Mouse (Mus musculus): ENCODE results near the gene Atp11c. TPM values are rescaled to one million over a fixed set of nuclear protein-coding genes. Genes with fewer than 3 reads are reported as not detected.

The Atp11c gene
- total and polyA plus RNA-seq, 3 experiments = 10.6 to 12.9 TPM; not detected in 1

DNA sequence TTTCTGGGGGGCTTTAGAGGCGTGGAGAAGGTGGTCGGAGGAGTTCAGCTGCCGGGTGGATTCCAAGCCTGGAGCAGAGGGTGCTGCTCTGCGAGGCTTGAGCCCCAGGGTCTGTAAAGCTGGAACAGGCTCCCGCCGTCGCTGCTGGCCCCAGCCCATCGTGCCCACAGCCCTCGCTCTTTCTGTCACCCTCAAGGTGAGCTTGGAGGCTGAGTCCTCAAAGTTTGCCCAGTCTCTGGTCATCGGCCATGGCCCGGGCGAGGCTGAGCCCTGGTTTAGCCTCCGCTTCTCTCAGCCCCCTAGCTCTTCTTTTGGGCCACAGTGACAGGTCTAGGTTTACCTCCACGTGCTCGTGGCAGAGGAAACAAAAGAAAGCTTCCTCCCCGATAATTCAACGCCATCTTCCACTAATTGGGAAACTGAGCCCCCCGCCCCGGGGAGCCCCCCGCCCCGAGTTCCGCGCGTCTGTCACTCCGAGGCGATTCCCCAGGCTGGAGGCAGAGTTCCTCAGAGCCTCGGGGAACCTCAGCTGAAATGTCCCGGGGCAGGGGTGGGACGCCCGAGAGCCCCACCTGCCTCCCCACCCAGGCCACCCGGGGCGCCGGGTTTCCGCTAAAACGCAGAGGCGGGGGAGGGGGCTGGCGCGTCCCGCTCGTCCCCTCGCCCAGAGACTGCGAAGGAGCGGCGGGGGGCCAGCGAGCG lies 189.3 kb downstream of the Atp11c start:
- H3K27ac ChIP-seq (ENCODE audit: control insufficient read depth, low read depth, low read length) = peak overlapping the region; percentile 62

DNA sequence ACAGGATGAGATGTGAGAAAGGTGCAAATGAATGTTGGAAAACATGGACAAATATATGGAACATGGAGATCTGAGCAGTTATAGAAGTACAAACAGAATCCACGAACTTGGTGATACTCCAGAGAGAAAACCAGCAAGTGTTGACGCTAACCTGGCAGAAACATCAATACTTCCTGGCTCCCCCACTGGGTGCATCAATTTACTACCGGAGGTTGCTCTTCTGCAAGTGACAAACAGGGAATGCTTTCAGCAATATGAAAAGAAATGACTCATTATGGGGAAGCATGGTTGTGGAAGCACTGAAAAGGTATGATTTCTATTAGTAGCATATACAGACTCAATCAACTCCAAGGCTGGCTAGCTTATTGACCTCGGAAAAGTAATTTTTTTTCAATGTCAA lies 198.2 kb downstream of the Atp11c start:
- Histone ChIP-seq H3K9ac (ENCODE audit: control insufficient read depth, low read depth, low read length, poor library complexity, severe bottlenecking) (no peak overlapping the region), H3K79me2 (ENCODE audit: control insufficient read depth, insufficient read depth, low read length, poor library complexity) (peaks cover 5% of the 10 kb centered on the region), H3K9me3 (replicated peaks; ENCODE audit: insufficient read depth, low read length) (no peaks in the 10 kb centered on the region), H3K27ac (ENCODE audit: control insufficient read depth, low read depth, low read length) (no peak overlapping the region), H3K36me3 (ENCODE audit: control insufficient read depth in 1 of 2, insufficient read depth in 2 of 2, low read length in 2 of 2) (no peaks in the 10 kb centered on the region; a peak in 1 of 4 replicates), H3K4me3 (ENCODE audit: control insufficient read depth in 1 of 2, insufficient read depth in 1 of 2, low read depth in 2 of 2, low read length in 2 of 2) (no peak overlapping the region), H3K4me1 (ENCODE audit: control insufficient read depth in 1 of 2, insufficient read depth in 2 of 2, low read length in 2 of 2) (no peaks in the 10 kb centered on the region), H3K27me3 (ENCODE audit: control insufficient read depth in 1 of 2, insufficient read depth in 2 of 2, low read length in 2 of 2) (no peaks in the 10 kb centered on the region)
- no peak for DNase-seq (ENCODE audit: low read depth, low spot score)
- no peak for TF ChIP-seq NELFE (IDR thresholded peaks at IDR 0.05; ENCODE audit: low read depth, low read length)
- TF ChIP-seq BHLHE40 (IDR thresholded peaks at IDR 0.05; ENCODE audit: borderline replicate concordance, low read depth, low read length) = no peak
- no peak for TF ChIP-seq POLR2A (IDR thresholded peaks at IDR 0.05; ENCODE audit: control insufficient read depth in 1 of 2, insufficient read depth in 1 of 2, low read depth in 1 of 2, low read length in 2 of 2, poor library complexity in 1 of 2)
- no peak for TF ChIP-seq MXI1 (IDR thresholded peaks at IDR 0.05; ENCODE audit: low read depth, low read length)
- no peak for TF ChIP-seq ZNF384 (IDR thresholded peaks at IDR 0.05; ENCODE audit: low read depth, low read length)
- TF ChIP-seq GABPA (IDR thresholded peaks at IDR 0.05; ENCODE audit: low read depth, low read length) = no peak
- no peak for TF ChIP-seq E2F4 (IDR thresholded peaks at IDR 0.05; ENCODE audit: borderline replicate concordance, low read depth, low read length)
- TF ChIP-seq ZKSCAN1 (IDR thresholded peaks at IDR 0.05; ENCODE audit: low read depth, low read length) = no peak
- TF ChIP-seq HCFC1 (IDR thresholded peaks at IDR 0.05; ENCODE audit: low read depth, low read length) = no peak

More for the DNA sequence above, 189.3 kb downstream of the Atp11c start:
- no peaks in the 10 kb centered on the region for H3K27me3 ChIP-seq (ENCODE audit: control insufficient read depth in 1 of 2, insufficient read depth in 2 of 2, low read length in 2 of 2)
- DNase-seq (ENCODE audit: low read depth, low spot score) = peak; percentile 31
- H3K9ac ChIP-seq (ENCODE audit: control insufficient read depth, low read depth, low read length, poor library complexity, severe bottlenecking) = peak overlapping the region; percentile 95
- TF ChIP-seq GATA1 (IDR thresholded peaks at IDR 0.05; ENCODE audit: low read depth, low read length) (no peak), USF1 (IDR thresholded peaks at IDR 0.05; ENCODE audit: low read depth, low read length) (no peak), MAX (IDR thresholded peaks at IDR 0.05; ENCODE audit: low read length) (peak; percentile 30; the same call in 1 of the 2 replicates), MXI1 (IDR thresholded peaks at IDR 0.05; ENCODE audit: low read depth, low read length) (peak; percentile 79; the same call in 1 of the 2 replicates), SIN3A (IDR thresholded peaks at IDR 0.05; ENCODE audit: low read length) (peak; percentile 40; the same call in 1 of the 2 replicates)
- H3K79me2 ChIP-seq (ENCODE audit: control insufficient read depth, insufficient read depth, low read length, poor library complexity) = peaks cover 27% of the 10 kb centered on the region
- peaks cover 0 to 12% of the 10 kb centered on the region in 2 experiments; a peak in 2 of 4 replicates for H3K36me3 ChIP-seq (ENCODE audit: control insufficient read depth in 1 of 2, insufficient read depth in 2 of 2, low read length in 2 of 2)
- H3K4me1 ChIP-seq (ENCODE audit: control insufficient read depth in 1 of 2, insufficient read depth in 2 of 2, low read length in 2 of 2) = peaks cover 0 to 8% of the 10 kb centered on the region in 2 experiments; a peak in 2 of 4 replicates
- no peaks in the 10 kb centered on the region for H3K9me3 ChIP-seq (replicated peaks; ENCODE audit: insufficient read depth, low read length)
- peak overlapping the region; percentile 80 to 90 for H3K4me3 ChIP-seq (ENCODE audit: control insufficient read depth in 1 of 2, insufficient read depth in 1 of 2, low read depth in 2 of 2, low read length in 2 of 2)

DNA sequence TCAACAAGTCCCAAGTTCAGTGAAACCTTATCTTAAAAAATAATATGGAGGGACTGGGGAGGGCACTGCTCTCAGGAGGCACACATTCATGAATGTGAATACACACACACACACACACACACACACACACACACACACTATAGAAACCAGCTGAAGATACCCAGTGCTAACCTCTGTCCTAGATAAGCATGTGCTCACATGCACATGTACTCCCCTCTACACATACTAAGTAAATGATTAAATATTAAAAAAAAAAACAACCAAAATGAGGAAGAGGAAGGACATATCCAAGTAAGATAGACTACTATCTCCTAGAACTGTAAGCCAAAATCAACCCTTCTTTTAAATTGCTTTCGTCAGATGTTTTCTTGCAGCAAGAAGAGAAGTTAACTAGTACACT lies 205.6 kb downstream of the Atp11c start:
- Histone ChIP-seq H3K36me3 (ENCODE audit: control insufficient read depth in 1 of 2, insufficient read depth in 2 of 2, low read length in 2 of 2) (peaks cover 0 to 21% of the 10 kb centered on the region in 2 experiments; a peak in 3 of 4 replicates), H3K9me3 (replicated peaks; ENCODE audit: insufficient read depth, low read length) (no peaks in the 10 kb centered on the region), H3K4me1 (ENCODE audit: control insufficient read depth in 1 of 2, insufficient read depth in 2 of 2, low read length in 2 of 2) (peaks cover 2 to 14% of the 10 kb centered on the region in 2 experiments; a peak in 3 of 4 replicates), H3K79me2 (ENCODE audit: control insufficient read depth, insufficient read depth, low read length, poor library complexity) (peaks cover 9% of the 10 kb centered on the region), H3K27ac (ENCODE audit: control insufficient read depth, low read depth, low read length) (peak overlapping the region; percentile 80), H3K4me3 (ENCODE audit: control insufficient read depth in 1 of 2, insufficient read depth in 1 of 2, low read depth in 2 of 2, low read length in 2 of 2) (no peak overlapping the region), H3K9ac (ENCODE audit: control insufficient read depth, low read depth, low read length, poor library complexity, severe bottlenecking) (no peak overlapping the region), H3K27me3 (ENCODE audit: control insufficient read depth in 1 of 2, insufficient read depth in 2 of 2, low read length in 2 of 2) (no peaks in the 10 kb centered on the region)
- DNase-seq (ENCODE audit: low read depth, low spot score) = peak; percentile 59
- TF ChIP-seq SIN3A (IDR thresholded peaks at IDR 0.05; ENCODE audit: low read length) (peak; percentile 57), USF2 (IDR thresholded peaks at IDR 0.05; ENCODE audit: borderline replicate concordance in 1 of 2, insufficient read depth in 1 of 2, low read depth in 1 of 2, low read length in 2 of 2) (no peak), ZC3H11A (IDR thresholded peaks at IDR 0.05; ENCODE audit: low read depth, low read length) (no peak), EP300 (IDR thresholded peaks at IDR 0.05; ENCODE audit: low read depth in 1 of 2, low read length in 2 of 2) (peak; percentile 71; a peak in 3 of 4 replicates), GATA1 (IDR thresholded peaks at IDR 0.05; ENCODE audit: low read depth, low read length) (peak; percentile 52; the same call in 1 of the 2 replicates), MXI1 (IDR thresholded peaks at IDR 0.05; ENCODE audit: low read depth, low read length) (peak; percentile 53; the same call in 1 of the 2 replicates), ETS1 (IDR thresholded peaks at IDR 0.05; ENCODE audit: low read depth, low read length) (peak; percentile 79), MYC (IDR thresholded peaks at IDR 0.05; ENCODE audit: low read depth, low read length) (peak; percentile 82), MAX (IDR thresholded peaks at IDR 0.05; ENCODE audit: low read length) (peak; percentile 61; the same call in 1 of the 2 replicates), ZMIZ1 (IDR thresholded peaks at IDR 0.05; ENCODE audit: low read depth, low read length) (no peak), ZNF384 (IDR thresholded peaks at IDR 0.05; ENCODE audit: low read depth, low read length) (peak; percentile 86), BHLHE40 (IDR thresholded peaks at IDR 0.05; ENCODE audit: borderline replicate concordance, low read depth, low read length) (peak; percentile 73), TCF12 (IDR thresholded peaks at IDR 0.05; ENCODE audit: low read depth, low read length) (peak; percentile 33)

Measured in MEL (cell line).